Mouse (Mus musculus) limb, embryonic 12.5 days (tissue): ENCODE measurements around the gene Fam160a1. TPM values are rescaled to one million over a fixed set of nuclear protein-coding genes. Genes with fewer than 3 reads are reported as not detected.
A peak's percentile ranks its signal among the peaks of the same experiment; 100 is the strongest.

Experiments used
- ATAC-seq: fragments of 200-750 bp; cut with Nextera tagmentation; 2 replicates; pipeline ENCODE4 v1.8.0; 2017; ENCODE audit warnings: low read depth, moderate TSS enrichment; ENCODE audit not compliant: insufficient number of reproducible peaks, insufficient read depth, low FRiP score, low TSS enrichment
- H3K27ac ChIP-seq: fragments of 300-500 bp; sonication (generic); 2 replicates; pipeline ENCODE4 v1.5.1; 2016; ENCODE audit warnings: mild to moderate bottlenecking, moderate library complexity
- H3K27me3 ChIP-seq: fragments of 300-500 bp; sonication (generic); 2 replicates; pipeline ENCODE4 v1.6.1; 2016; ENCODE audit warnings: mild to moderate bottlenecking, moderate library complexity
- H3K36me3 ChIP-seq: fragments of 300-500 bp; sonication (generic); 2 replicates; pipeline ENCODE4 v1.6.1; 2016; ENCODE audit warnings: mild to moderate bottlenecking, moderate library complexity
- H3K4me1 ChIP-seq: fragments of 300-500 bp; sonication (generic); replicated peaks from 2 replicates; pipeline ENCODE4 v1.6.1; 2016
- H3K4me2 ChIP-seq: fragments of 300-500 bp; sonication (generic); 2 replicates; pipeline ENCODE4 v1.6.1; 2016; ENCODE audit warnings: mild to moderate bottlenecking, moderate library complexity
- H3K4me3 ChIP-seq: fragments of 300-500 bp; sonication (generic); replicated peaks from 2 replicates; pipeline ENCODE4 v1.5.1; 2016; ENCODE audit warnings: mild to moderate bottlenecking
- H3K9ac ChIP-seq: fragments of 300-500 bp; sonication (generic); replicated peaks from 2 replicates; pipeline ENCODE4 v1.6.1; 2016; ENCODE audit warnings: mild to moderate bottlenecking, moderate library complexity
- H3K9me3 ChIP-seq: fragments of 300-500 bp; sonication (generic); 2 replicates; pipeline ENCODE4 v1.6.1; 2016; ENCODE audit warnings: mild to moderate bottlenecking, moderate library complexity
- WGBS: fragments of 180-500 bp; shearing (Covaris S2); methylation state at CpG from one replicate; pipeline ENCODE4 v1.1.7; 2016; 5-methylcytosine and 5-hydroxymethylcytosine counted together
- polyA plus RNA-seq: library from polyadenylated mRNA; unstranded; fragments of >200 nt; fragmentation: Nextera tagmentation; extraction: Ambion mirVana; gene quantifications from 2 replicates; pipeline ENCODE4 v1.2.1, GENCODE M21; 2016

The Fam160a1 gene
- polyA plus RNA-seq = 2.1 and 2.3 TPM in 2 replicates

DNA sequence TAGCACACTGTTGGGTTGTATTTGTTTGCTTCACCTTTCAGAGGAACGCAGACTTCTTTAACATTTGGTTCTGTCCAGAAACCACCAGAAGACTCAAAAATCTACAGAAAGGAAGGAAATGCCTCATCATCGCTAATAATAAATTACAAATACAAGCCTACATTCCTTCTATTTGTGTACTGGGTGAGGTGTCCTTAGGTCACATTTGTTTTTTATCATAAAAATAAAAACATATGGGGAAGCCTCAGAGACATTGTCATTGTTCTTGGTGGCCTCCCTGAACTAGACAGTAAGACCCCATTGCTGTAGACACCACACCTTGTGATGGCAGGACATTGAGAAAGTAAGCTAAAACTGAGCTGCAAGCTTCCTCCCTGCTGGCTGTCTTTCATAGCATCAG, at the start of gene Fam160a1:
TSS of gene Fam160a1 (minus strand) at position 101 of the 400 bp plus-strand sequence.
- no peak for ATAC-seq
- Histone ChIP-seq H3K27ac (no peak within 1 kb of the TSS), H3K9me3 (no peaks in the 10 kb centered on the region), H3K4me1 (peaks cover 19% of the 10 kb centered on the region), H3K4me3 (no peak within 1 kb of the TSS), H3K9ac (no peak within 1 kb of the TSS), H3K36me3 (no peaks in the 10 kb centered on the region), H3K27me3 (no peaks in the 10 kb centered on the region), H3K4me2 (no peak within 1 kb of the TSS)
- 82% methylated on average over 2 of the region's 2 CpGs for WGBS

DNA sequence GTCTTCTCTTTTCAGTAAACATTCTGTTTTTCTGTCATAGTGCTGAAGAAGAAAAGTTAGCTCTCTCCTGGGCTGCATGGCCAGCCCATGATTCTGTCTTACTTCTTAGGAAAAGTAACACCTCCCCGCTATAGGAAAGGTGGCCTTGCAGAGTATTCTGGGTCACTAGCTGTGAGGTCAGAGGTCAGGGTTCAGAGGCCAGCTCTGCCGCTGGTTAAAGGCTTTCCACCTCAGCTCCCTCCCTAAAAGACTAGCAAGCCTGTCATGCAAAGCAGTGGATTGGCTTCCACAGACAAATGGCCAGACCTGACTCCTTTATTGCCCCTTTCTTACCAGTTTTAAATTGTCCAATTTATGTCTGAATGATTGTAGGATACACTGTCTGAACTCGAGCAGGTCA, 46.9 kb upstream of the Fam160a1 start:
- Histone ChIP-seq H3K4me2 (no peak overlapping the region), H3K9me3 (peaks cover 2% of the 10 kb centered on the region; the same call in 1 of the 2 replicates), H3K27me3 (no peaks in the 10 kb centered on the region), H3K36me3 (no peaks in the 10 kb centered on the region), H3K4me1 (peaks cover under 1% of the 10 kb centered on the region; the same call in 1 of the 2 replicates), H3K9ac (no peak overlapping the region), H3K27ac (no peak overlapping the region), H3K4me3 (no peak overlapping the region)
- 27% methylated on average over 3 of the region's 3 CpGs for WGBS
- ATAC-seq = no peak

- H3K9ac ChIP-seq = no peak overlapping the region
- H3K27ac ChIP-seq = no peak overlapping the region
- H3K4me2 ChIP-seq = no peak overlapping the region
- no peak for ATAC-seq
- H3K4me1 ChIP-seq = peaks cover 10% of the 10 kb centered on the region
- no peaks in the 10 kb centered on the region for H3K9me3 ChIP-seq
- H3K27me3 ChIP-seq = no peaks in the 10 kb centered on the region
- H3K36me3 ChIP-seq = no peaks in the 10 kb centered on the region
- 89% methylated on average over 2 of the region's 2 CpGs for WGBS
- no peak overlapping the region for H3K4me3 ChIP-seq
These were observed 45.8 kb upstream of the Fam160a1 start for GRCm38 (mm10) chr3:85862886-85863285.

- 86% methylated on average over 5 of the region's 5 CpGs for WGBS
- H3K4me1 ChIP-seq = peaks cover 10% of the 10 kb centered on the region
- H3K4me3 ChIP-seq = no peak overlapping the region
- no peaks in the 10 kb centered on the region for H3K27me3 ChIP-seq
- H3K9me3 ChIP-seq = no peaks in the 10 kb centered on the region
- ATAC-seq = no peak
- H3K36me3 ChIP-seq = no peaks in the 10 kb centered on the region
- no peak overlapping the region for H3K27ac ChIP-seq
- H3K4me2 ChIP-seq = no peak overlapping the region
- H3K9ac ChIP-seq = no peak overlapping the region
These were observed 43.9 kb upstream of the Fam160a1 start for GRCm38 (mm10) chr3:85860996-85861395.

- H3K27ac ChIP-seq = no peak overlapping the region
- no peak overlapping the region for H3K9ac ChIP-seq
- no peak overlapping the region for H3K4me3 ChIP-seq
- no peak overlapping the region for H3K4me2 ChIP-seq
- H3K27me3 ChIP-seq = no peaks in the 10 kb centered on the region
- WGBS = 91% methylated on average over 6 of the region's 6 CpGs
- peaks cover 10% of the 10 kb centered on the region for H3K4me1 ChIP-seq
- no peaks in the 10 kb centered on the region for H3K36me3 ChIP-seq
- ATAC-seq = no peak
- H3K9me3 ChIP-seq = no peaks in the 10 kb centered on the region
These were observed 42.2 kb upstream of the Fam160a1 start for GRCm38 (mm10) chr3:85859311-85859710.

DNA sequence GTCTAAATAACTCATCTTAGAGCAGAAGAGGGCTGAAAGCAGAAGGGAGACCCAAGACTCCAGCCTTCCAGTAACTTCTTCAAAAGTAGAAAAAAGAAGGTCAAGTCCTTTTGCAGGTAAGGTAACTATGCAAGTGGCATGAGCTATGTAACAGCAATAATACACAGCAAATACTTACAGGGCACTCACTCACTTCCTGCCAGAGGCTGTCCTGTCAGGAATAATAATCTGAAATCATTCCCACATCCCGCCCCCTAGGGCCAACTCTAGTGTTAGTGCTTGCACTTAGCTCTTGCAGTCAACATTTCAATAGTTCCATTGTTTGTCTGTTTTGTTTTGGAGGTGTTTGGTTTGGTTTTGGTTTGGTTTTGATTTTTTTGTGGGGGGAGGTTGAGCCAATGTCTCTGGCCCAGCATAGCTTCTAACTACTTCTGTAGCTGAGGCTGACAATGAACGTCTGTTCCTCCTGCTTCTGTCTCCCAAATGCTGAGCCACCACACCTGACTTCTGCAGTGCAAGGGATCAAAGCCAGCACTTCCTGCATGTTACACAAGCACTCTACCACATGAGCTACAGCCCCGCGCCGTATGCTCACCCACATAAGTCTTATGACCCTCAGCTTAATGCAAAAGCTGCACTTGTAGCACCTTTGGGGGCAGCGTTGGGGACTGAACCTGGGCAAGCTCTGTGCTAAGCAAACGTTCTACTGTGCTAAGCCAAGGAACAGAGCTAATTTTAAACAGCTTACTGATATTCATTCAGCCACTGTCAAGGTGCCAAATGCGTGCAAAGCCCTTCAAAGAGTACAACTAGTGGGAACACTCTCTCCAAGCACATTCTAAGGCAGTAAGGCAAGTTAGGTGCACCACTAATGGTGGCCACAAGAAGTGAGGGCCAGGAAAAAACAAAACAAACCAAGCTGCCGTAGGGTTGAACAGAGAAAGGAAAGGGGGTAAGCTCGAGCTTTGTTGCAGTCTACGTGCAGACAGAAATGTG, 41.3 kb upstream of the Fam160a1 start:
- no peak overlapping the region for H3K4me3 ChIP-seq
- no peaks in the 10 kb centered on the region for H3K9me3 ChIP-seq
- H3K9ac ChIP-seq = no peak overlapping the region
- peak overlapping the region; percentile 53; the same call in 1 of the 2 replicates for H3K27ac ChIP-seq
- H3K36me3 ChIP-seq = no peaks in the 10 kb centered on the region
- H3K27me3 ChIP-seq = no peaks in the 10 kb centered on the region
- ATAC-seq = no peak
- 62% methylated on average over 11 of the region's 11 CpGs for WGBS
- no peak overlapping the region for H3K4me2 ChIP-seq
- H3K4me1 ChIP-seq = peaks cover 10% of the 10 kb centered on the region

DNA sequence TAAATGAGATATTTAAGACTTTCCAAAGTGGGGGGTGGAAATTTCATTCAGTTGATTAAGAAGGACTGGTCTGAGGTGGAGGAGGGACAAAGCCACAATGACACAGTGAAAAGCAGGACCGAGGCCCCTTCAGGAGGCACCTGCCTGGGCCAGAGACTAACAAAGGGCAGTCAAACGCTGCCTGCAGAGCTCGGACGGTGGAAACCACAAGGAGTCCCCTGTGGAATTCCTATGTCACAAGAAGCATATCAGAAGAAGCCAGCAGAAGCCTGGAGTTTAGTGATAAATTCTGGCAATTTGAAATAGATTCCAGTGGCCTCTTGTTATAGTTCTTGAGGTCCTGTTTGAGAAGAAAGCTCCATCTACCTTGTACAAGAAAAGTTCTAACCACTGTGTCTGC, 40.0 kb upstream of the Fam160a1 start:
- Histone ChIP-seq H3K36me3 (no peaks in the 10 kb centered on the region), H3K27ac (no peak overlapping the region), H3K4me2 (no peak overlapping the region), H3K9ac (no peak overlapping the region), H3K4me3 (no peak overlapping the region), H3K9me3 (no peaks in the 10 kb centered on the region), H3K4me1 (peaks cover 10% of the 10 kb centered on the region), H3K27me3 (no peaks in the 10 kb centered on the region)
- 60% methylated on average over 4 of the region's 4 CpGs for WGBS
- no peak for ATAC-seq

DNA sequence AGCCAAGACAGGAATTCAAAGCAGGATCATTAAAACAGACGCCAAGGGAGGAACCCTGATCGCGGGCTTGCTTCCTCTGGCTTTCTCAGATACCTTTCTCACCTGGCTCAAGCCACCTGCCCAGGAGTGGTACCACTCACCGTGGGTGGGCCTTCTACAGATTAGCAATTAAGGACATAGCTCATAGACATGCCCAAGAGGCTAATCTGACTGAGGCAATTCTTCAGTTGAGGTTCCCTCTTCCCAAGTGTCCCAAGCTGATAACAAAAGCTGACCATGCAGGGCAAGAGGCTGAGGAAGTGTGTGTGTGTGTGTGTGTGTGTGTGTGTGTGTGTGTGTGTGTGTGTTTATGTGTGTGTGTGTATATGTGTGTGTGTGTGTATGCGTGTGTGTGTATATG, 38.9 kb upstream of the Fam160a1 start:
- no peak overlapping the region for H3K4me3 ChIP-seq
- no peak overlapping the region for H3K9ac ChIP-seq
- no peak overlapping the region for H3K4me2 ChIP-seq
- H3K27me3 ChIP-seq = no peaks in the 10 kb centered on the region
- ATAC-seq = no peak
- 84% methylated on average over 5 of the region's 5 CpGs for WGBS
- no peaks in the 10 kb centered on the region for H3K36me3 ChIP-seq
- H3K9me3 ChIP-seq = no peaks in the 10 kb centered on the region
- no peak overlapping the region for H3K27ac ChIP-seq
- H3K4me1 ChIP-seq = peaks cover 10% of the 10 kb centered on the region

DNA sequence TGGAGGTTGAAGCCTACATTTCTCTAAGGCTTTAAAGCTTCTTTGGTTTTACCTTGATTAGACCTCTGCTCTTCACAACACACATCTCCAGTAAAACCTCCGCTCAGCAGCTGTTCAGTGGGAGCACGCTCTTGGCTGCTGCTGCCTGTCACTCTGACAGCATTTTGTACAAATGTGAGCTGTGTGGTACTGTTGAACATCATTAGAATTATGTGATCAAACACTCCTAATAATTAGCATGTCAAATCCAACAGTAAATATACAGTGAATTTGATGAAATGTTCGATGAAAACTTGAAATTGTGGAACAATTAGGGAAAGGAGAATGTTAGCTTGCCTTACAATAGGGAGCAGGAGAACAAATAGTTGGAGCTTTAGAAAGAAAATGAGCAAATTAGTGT, 38.0 kb upstream of the Fam160a1 start:
- Histone ChIP-seq H3K27me3 (no peaks in the 10 kb centered on the region), H3K4me2 (no peak overlapping the region), H3K36me3 (no peaks in the 10 kb centered on the region), H3K4me1 (peaks cover 10% of the 10 kb centered on the region), H3K4me3 (no peak overlapping the region), H3K9ac (no peak overlapping the region), H3K27ac (no peak overlapping the region), H3K9me3 (no peaks in the 10 kb centered on the region)
- ATAC-seq = no peak
- 83% methylated on average over 3 of the region's 3 CpGs for WGBS

- 72% methylated on average over 6 of the region's 6 CpGs for WGBS
- Histone ChIP-seq H3K36me3 (no peaks in the 10 kb centered on the region), H3K4me2 (no peak overlapping the region), H3K27ac (no peak overlapping the region), H3K4me3 (no peak overlapping the region), H3K4me1 (peaks cover 10% of the 10 kb centered on the region), H3K9ac (no peak overlapping the region), H3K9me3 (no peaks in the 10 kb centered on the region), H3K27me3 (no peaks in the 10 kb centered on the region)
- ATAC-seq = no peak
These were observed 37.1 kb upstream of the Fam160a1 start for GRCm38 (mm10) chr3:85854143-85854542.

GRCm38 (mm10) chr3:85853715-85854114, 36.6 kb upstream of the Fam160a1 start:
- WGBS = 92% methylated on average over 4 of the region's 4 CpGs

More at GRCm38 (mm10) chr3:85853715-85854114, 36.6 kb upstream of the Fam160a1 start:
- Histone ChIP-seq H3K4me2 (no peak overlapping the region), H3K27me3 (no peaks in the 10 kb centered on the region), H3K36me3 (no peaks in the 10 kb centered on the region), H3K4me1 (peaks cover 7% of the 10 kb centered on the region), H3K9ac (no peak overlapping the region), H3K27ac (no peak overlapping the region), H3K4me3 (no peak overlapping the region), H3K9me3 (no peaks in the 10 kb centered on the region)
- ATAC-seq = no peak
